Mouse (Mus musculus): ENCODE results near the gene Nkx1-1.

DNA sequence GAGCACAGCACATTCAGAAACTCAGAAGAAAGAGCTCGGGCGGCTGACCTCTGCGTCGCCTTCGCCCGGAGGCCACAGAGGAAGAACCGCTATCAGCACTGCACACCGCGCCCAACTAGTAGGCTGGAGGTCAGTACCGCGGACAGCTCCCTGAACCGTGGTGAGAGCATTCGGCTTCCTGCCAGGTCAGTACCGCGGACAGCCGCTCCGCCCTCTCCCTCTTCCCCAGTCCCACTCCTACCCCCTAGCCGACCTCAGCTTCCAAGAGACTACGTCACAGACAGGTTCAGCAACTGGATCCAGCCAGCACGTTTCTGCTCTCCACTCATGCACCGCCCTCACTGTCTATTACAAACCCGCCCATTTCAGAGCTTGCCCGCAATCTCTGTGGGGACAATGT is 4.4 kb upstream of the Nkx1-1 start:
- no peak for TF ChIP-seq GATA1 (IDR thresholded peaks at IDR 0.05; ENCODE audit: low read length)
- TF ChIP-seq TAL1 (IDR thresholded peaks at IDR 0.05; ENCODE audit: low read length): no peak

All from erythroblast, embryonic 14.5 days (primary cell).